Mouse (Mus musculus) naive thymus-derived CD4-positive, alpha-beta T cell, adult 5 months (primary cell): Measurements from ENCODE around the gene Prrt3. TPM values are rescaled to one million over a fixed set of nuclear protein-coding genes. Genes with fewer than 3 reads are reported as not detected.

ENCODE experiments used
- polyA plus RNA-seq: library from polyadenylated mRNA; unstranded; fragments of 100-300 nt; shearing (Covaris generic); gene quantifications from one replicate; pipeline ENCODE4 v1.2.1, GENCODE M21; 2017

The Prrt3 gene
- 0.24 TPM for polyA plus RNA-seq

GRCm38 (mm10) chr6:113501388-113502084, at the start of gene Prrt3:
TSS of gene Prrt3 (minus strand) at chr6:113501931.

GRCm38 (mm10) chr6:113530932-113531839, 29.5 kb upstream of the Prrt3 start, which contains the start of the genes Emc3 and Fancd2:
TSS of gene Emc3 (minus strand) at chr6:113531652.
TSS of gene Fancd2 (plus strand) at chr6:113531682.

GRCm38 (mm10) chr6:113483100-113483615, 18.6 kb downstream of the Prrt3 start, which contains the start of gene Creld1:
TSS of gene Creld1 (plus strand) at chr6:113483297.

GRCm38 (mm10) chr6:113471297-113471936, 30.3 kb downstream of the Prrt3 start, which contains the start of gene Il17rc:
TSS of gene Il17rc (plus strand) at chr6:113471427.

GRCm38 (mm10) chr6:113457952-113458534, 43.7 kb downstream of the Prrt3 start, which contains the start of gene Il17re:
TSS of gene Il17re (plus strand) at chr6:113458484.

Other genes starting within 250 kb of the Prrt3 start
- gene Cpne9, start 219.6 kb downstream of the Prrt3 start, polyA plus RNA-seq: not detected
- gene Brpf1, start 194.8 kb downstream of the Prrt3 start, polyA plus RNA-seq: 74.5 TPM
- 5.3 TPM for gene Ogg1, start 175.0 kb downstream of the Prrt3 start, polyA plus RNA-seq
- gene Camk1, start 157.9 kb downstream of the Prrt3 start, polyA plus RNA-seq: 0.58 TPM
- 29.0 TPM for gene Tada3, start 124.0 kb downstream of the Prrt3 start, polyA plus RNA-seq
- gene Arpc4, start 123.8 kb downstream of the Prrt3 start, polyA plus RNA-seq: 339 TPM
- 16.4 TPM for gene Ttll3, start 112.7 kb downstream of the Prrt3 start, polyA plus RNA-seq
- 12.5 TPM for gene Rpusd3, start 82.6 kb downstream of the Prrt3 start, polyA plus RNA-seq
- not detected for gene Cidec, start 66.2 kb downstream of the Prrt3 start, polyA plus RNA-seq
- gene Jagn1, start 59.4 kb downstream of the Prrt3 start, polyA plus RNA-seq: 21.2 TPM
- gene Il17re, start 43.4 kb downstream of the Prrt3 start, polyA plus RNA-seq: 0.21 TPM
- gene Il17rc, start 30.5 kb downstream of the Prrt3 start, polyA plus RNA-seq: 0.32 TPM
- gene Creld1, start 18.6 kb downstream of the Prrt3 start, polyA plus RNA-seq: 9.0 TPM
- 103 TPM for gene Emc3, start 29.7 kb upstream of the Prrt3 start, polyA plus RNA-seq
- gene Fancd2, start 29.8 kb upstream of the Prrt3 start, polyA plus RNA-seq: 1.2 TPM
- gene Fancd2os, start 98.8 kb upstream of the Prrt3 start, polyA plus RNA-seq: not detected
- 147 TPM for gene Brk1, start 102.8 kb upstream of the Prrt3 start, polyA plus RNA-seq
- gene Vhl, start 122.0 kb upstream of the Prrt3 start, polyA plus RNA-seq: 27.7 TPM
- gene Irak2, start 136.5 kb upstream of the Prrt3 start, polyA plus RNA-seq: 34.9 TPM
- 23.6 TPM for gene Tatdn2, start 195.1 kb upstream of the Prrt3 start, polyA plus RNA-seq
- gene Ghrl, start 217.9 kb upstream of the Prrt3 start, polyA plus RNA-seq: 1.2 TPM
- 130 TPM for gene Sec13, start 238.8 kb upstream of the Prrt3 start, polyA plus RNA-seq